Mouse (Mus musculus): Measurements from ENCODE around the gene Selenoo. TPM values are rescaled to one million over a fixed set of nuclear protein-coding genes. Genes with fewer than 3 reads are reported as not detected.

The Selenoo gene
- total RNA-seq, 2 experiments from 2014 or later = 30.7 to 35.0 TPM

DNA sequence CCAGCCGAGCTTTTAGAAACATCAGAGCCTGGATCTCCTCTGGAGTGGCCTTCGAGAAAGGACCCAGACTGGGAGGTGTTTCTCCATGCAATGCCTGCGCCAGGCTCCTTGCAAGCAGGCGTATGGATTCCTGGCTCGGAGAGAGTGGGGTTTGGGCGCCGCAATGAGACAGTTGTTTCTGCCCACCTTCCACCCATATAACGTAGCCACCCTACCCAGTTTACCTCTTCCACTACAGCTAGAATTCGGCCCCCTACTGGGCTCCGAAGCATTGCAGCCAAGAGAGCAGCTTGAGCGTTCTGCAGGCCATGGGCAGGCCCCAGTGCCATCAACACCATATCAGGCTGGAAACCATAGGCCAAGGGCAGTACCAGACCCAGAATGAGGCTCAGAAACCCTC is 34.7 kb downstream of the Selenoo start:
- no peak for DNase-seq (ENCODE audit: low spot score in 2 of 2)

DNA sequence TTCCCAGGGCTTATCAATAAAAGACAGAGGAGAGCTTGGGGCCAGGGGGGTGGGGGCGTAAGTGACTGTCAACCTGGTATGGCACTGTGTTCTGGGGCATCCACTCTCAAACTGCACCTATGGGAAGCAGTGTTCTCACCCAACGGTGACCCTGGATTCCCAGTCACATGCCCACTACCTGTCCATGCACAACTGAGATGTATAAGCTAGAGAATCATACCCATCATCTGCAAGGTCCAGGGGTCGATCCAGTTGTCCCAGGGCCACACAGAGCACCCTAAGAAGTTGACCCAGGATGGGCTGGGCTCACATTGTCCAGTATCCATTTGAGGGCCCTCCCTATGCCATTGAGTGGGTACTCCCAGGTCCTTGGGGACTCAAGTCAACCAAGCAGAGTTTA is 35.4 kb downstream of the Selenoo start:
- no peak for DNase-seq (ENCODE audit: low spot score in 2 of 2)

GRCm38 (mm10) chr15:89125351-89125750 is 36.5 kb downstream of the Selenoo start:
- no peak for DNase-seq (ENCODE audit: low spot score in 2 of 2)

- no peak for DNase-seq (ENCODE audit: low spot score in 2 of 2)
Observed at GRCm38 (mm10) chr15:89126622-89127021, 37.7 kb downstream of the Selenoo start.

DNA sequence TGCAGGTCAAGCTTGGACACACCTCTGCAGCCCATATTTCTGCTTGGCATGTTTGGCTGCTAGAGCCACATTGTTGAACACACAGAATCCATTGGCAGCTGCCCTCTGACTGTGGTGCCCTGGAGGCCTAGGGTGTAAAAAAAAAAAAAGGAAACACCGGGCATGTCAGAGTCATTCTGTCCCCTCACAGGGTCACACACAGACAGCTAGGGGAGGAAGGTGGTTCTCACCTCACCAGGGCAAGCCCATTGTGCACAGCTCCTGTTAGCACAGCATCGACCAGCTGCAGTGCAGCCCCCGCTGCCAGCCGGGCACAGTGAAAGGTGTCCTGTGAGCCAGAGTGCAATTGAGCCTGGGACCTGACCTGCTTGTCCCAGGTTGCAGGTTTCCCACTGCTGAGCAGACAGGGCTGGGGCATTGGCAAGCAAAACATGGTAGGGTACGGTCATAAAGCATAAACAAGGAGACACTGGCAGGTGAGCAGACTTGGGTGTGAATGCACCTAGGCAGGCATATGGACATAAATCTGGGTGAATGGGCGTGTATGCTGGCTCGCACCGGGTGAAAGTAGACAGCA is 38.6 kb downstream of the Selenoo start:
- DNase-seq (ENCODE audit: low spot score in 2 of 2) = no peak

DNA sequence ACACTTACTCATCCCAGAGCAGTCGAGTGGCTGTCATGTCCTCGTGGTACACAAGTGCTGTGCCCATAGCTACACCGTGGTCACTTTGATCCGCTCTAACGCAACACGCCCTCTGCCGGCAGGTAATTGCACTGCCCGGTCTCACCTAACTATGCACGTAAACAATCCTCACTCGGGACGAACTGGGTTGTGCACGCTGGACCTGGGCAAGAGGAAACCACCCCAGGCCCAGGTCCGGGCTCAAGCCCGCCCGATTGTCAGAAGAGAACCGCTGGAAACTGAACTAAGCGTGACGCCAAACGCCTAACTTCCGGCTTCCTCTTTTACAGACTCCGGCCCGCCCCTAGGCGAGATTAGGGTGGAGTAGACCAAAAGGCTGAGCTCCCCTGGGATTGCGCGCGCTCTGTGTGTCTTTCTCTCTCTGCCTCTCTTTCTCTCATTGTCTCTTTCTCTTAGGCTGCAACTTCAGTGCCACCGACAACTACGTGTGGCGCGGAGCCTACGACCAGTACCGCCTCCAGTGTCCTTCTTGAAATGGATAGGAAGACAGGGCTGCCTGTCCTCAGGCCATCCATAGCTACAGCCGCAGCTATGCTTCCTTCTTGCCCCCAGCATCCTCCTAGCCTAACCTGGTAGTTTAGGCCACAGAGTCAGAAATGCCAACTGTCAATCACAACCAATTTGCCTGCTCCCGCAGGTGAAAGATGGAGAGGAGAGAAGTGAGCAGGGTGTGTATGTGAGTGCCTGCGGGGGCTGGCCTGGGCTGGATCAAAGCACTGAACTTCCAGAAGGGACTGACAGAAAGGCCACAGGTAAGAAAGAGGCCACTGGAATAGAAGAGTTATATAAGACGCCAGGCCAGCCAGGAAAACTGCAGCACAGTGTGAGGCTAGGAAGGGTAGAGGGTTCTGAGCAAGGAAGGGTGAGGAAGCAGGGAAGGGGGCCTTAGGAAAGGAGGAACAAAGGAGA is 39.8 kb downstream of the Selenoo start, which contains the start of gene Hdac10:
Gene Hdac10 (minus strand): TSS at position 319 of the 969 bp plus-strand sequence.
- peak; percentile 55 to 72 for DNase-seq (ENCODE audit: low spot score in 2 of 2)

GRCm38 (mm10) chr15:89130245-89130644 is 41.4 kb downstream of the Selenoo start:
- no peak for DNase-seq (ENCODE audit: low spot score in 2 of 2)

GRCm38 (mm10) chr15:89131316-89131715 is 42.4 kb downstream of the Selenoo start:
- DNase-seq (ENCODE audit: low spot score in 2 of 2) = no peak

DNA sequence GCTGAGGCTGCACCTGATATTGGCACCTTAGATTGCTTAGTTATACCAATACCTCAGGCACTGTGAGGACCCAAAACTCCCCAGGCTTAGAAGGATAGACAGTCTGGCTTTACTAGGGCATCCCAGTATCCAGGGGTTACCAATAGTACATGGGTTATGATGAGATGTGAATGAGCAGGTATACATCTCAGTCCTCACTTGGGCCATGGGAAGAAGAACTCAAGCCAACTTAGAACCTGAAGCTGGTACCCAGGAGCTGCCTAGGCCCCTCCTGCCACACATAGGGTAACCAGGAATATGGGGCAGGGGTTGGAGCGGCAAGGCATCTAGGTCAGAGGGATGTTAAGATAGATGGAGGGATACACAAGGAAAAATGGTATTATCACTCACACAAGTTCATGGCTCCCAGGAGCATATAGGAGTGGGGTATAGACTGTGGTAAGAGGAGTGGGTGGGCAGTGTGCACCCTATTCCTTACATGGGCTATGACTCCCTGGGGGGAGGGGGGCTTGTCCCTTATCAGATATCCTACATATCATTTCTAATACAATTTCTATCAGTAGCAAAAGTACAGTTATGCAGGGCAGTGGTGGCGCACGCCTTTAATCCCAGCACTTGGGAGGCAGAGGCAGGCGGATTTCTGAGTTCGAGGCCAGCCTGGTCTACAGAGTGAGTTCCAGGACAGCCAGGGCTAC is 47.7 kb downstream of the Selenoo start:
- no peak for DNase-seq (ENCODE audit: low spot score in 2 of 2)

- no peak for DNase-seq (ENCODE audit: low spot score in 2 of 2)
Observed at GRCm38 (mm10) chr15:89137378-89138045, 48.6 kb downstream of the Selenoo start.

GRCm38 (mm10) chr15:89138046-89138405 is 49.1 kb downstream of the Selenoo start:
- no peak for DNase-seq (ENCODE audit: low spot score in 2 of 2)

- DNase-seq (ENCODE audit: low spot score in 2 of 2) = no peak
Observed at GRCm38 (mm10) chr15:89138531-89138930, 49.6 kb downstream of the Selenoo start.

DNA sequence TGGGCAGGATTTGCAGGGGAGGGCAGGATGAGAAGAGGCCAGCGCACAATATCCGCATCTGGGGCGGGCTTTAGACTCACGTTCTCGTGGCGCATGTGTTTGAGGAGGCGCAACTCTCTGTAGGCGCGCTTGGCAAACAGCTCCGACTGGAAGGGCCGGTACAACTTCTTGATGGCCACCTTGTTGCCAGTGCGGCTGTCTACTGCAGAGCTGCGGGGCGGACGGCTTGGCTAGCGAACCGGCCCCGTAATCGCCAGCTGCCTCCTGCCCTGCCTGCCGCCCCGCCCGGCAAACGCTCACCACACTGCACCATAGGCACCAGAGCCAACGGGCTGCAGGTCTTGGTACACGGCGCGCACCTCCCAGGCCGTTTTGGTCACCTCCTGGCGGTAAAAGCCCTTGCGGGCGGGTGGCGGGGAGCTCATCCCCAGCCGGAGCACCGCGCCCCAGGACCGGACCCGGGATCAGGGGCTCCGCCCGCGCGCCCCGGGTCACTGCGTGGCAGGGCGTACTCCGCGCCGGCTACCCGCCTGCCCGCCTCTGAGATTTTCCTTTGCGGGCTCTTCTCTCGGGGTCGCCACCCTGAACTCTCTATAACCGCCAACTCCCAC is 51.3 kb downstream of the Selenoo start:
- DNase-seq (ENCODE audit: low spot score in 2 of 2) = no peak

DNA sequence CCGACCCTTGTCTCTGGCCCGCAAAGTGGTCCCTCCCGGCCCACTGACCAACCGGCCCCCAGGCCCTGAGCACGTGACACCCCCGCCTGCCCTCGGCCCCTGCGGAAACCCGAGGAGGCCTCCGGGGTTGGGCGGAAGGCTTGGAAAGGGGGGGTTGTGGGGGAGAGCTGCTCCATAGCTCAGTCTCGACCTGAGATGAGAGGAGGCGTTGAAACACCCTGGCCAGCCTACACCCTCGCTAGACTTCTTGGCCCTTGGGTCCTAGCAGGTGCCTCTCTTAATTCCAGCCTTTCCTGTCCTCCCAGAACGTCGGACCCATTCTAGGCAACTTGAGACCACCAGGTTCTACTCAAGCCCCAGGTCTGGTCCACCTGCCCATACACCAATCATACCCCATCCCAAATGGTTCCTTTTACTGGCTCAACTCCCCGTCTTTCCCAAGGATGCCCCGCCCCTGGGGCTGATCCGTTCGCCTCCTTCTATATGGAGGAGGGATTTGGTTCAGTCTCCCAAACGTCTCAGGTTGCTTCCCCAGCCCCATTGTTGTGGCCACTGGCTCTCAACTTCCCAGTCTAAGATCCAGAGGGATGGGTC is 51.9 kb downstream of the Selenoo start, which contains the start of gene Mapk12:
Gene Mapk12 (minus strand): TSS at position 45 of the 594 bp plus-strand sequence.
- DNase-seq (ENCODE audit: low spot score in 2 of 2) = no peak

DNA sequence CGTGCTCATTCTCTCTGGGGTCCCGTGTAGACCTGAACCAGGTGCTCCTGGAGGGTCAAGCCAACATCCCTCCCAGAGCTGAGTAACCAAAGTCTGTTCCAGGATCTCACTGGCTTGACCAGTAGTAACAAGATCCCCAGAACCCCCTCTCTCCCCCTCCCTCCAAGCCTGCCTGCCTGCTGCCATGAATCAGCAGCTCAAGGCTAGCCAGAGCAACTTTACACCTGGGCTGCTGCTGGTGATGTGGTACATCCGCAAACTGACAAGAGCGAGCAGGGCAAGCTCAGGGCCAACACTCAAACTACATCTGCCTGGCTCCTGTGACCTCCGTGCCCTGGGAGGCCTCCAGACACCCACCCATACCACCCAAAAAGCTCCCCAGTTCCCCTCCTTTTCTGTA is 52.6 kb downstream of the Selenoo start:
- DNase-seq (ENCODE audit: low spot score in 2 of 2) = no peak

- DNase-seq (ENCODE audit: low spot score in 2 of 2) = no peak
Observed at GRCm38 (mm10) chr15:89141905-89142304, 53.0 kb downstream of the Selenoo start.

- no peak for DNase-seq (ENCODE audit: low spot score in 2 of 2)
Observed at GRCm38 (mm10) chr15:89143134-89143533, 54.2 kb downstream of the Selenoo start.

- DNase-seq (ENCODE audit: low spot score in 2 of 2) = no peak
Observed at GRCm38 (mm10) chr15:89144965-89145364, 56.1 kb downstream of the Selenoo start.

GRCm38 (mm10) chr15:89145813-89146350 is 57.0 kb downstream of the Selenoo start:
- DNase-seq (ENCODE audit: low spot score in 2 of 2) = no peak

GRCm38 (mm10) chr15:89146537-89146936 is 57.7 kb downstream of the Selenoo start:
- no peak for DNase-seq (ENCODE audit: low spot score in 2 of 2)

All from adrenal gland, postnatal 4 days (tissue).